Mouse (Mus musculus): Measurements from ENCODE around the gene Gm42688. TPM values are rescaled to one million over a fixed set of nuclear protein-coding genes. Genes with fewer than 3 reads are reported as not detected.

Gene Gm42688
- total RNA-seq, 2 experiments from 2014 or later, result 1.0 to 1.2 TPM

DNA sequence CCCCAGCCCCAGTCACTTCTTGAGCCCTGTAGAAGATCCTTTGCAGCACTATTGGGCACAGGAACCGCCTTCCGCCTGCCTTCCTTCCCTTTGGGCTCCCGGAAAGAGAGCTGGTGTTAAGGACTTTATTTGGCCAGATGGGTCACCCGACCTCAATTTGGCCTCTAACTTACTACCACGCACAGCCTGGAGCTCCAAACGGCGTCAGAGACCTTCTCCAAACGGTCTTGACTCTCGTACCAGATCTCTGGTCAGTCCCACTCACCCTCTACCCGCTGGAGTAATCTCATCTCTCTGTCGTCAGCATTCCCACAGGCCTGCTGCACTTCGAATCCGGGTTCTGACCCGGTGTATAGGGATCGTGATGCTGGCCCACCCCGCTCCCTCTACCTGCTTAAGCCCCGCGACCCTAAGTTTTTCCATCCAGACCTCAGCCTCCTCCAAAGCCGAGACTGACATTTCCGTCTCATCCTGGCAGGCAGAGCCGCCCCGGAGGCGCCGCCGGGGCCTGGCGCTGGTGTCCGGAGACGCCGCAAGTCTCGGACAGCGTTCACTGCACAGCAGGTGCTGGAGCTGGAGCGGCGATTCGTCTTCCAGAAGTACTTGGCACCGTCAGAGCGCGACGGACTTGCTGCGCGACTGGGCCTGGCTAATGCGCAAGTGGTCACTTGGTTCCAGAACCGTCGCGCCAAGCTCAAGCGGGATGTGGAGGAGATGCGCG lies 14.1 kb upstream of the Gm42688 start:
- peak; percentile 81 for DNase-seq
- peak overlapping the region; percentile 85 for H3K27ac ChIP-seq

GRCm38 (mm10) chr6:83087926-83088260 lies 13.5 kb upstream of the Gm42688 start:
- no peak for DNase-seq
- TF ChIP-seq CTCF (IDR thresholded peaks at IDR 0.05), result no peak
- peak overlapping the region; percentile 85 for H3K27ac ChIP-seq
- H3K4me3 ChIP-seq, result peak overlapping the region; percentile 75
- intact Hi-C loops (cut with DNase I), result no loop called here

More for the DNA sequence above, 14.1 kb upstream of the Gm42688 start:
- no peak for TF ChIP-seq CTCF (IDR thresholded peaks at IDR 0.05)
- intact Hi-C loops (cut with DNase I), result no loop called here
- H3K4me3 ChIP-seq, result peak overlapping the region; percentile 75

DNA sequence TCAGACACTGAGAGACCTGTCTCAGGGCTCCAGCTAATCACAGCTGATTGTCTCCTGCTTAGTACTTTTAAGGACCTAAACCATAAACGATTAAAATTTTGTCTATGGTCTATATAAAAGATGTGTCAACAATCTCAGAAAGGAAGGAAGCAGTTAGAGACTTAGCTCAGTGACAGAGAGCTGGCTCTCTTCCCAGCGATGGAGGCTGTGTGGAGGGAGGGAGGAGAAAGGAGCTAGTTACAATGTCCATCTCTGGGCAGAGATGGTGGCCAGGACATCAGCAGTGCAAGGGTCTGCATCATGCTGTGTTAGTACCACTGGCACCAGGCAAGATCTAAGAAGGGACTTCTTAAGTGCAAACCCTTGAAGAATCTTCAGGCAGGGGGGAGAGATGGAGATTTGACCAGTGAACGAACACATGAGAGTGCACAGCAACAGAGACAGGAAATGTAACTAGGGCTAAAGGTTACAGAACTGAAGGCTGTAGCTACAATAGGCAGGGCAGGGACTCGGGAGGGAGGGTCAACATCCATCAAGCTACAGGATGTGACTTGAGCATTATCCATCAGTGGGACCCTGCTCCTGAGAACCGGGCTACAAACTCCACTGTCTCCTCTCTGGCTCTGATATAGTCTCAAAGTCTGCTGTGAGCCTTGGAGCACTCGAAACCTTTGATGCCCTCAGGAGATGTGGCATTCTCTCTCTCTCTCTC lies 8.8 kb upstream of the Gm42688 start:
- no peak for TF ChIP-seq CTCF (IDR thresholded peaks at IDR 0.05)

DNA sequence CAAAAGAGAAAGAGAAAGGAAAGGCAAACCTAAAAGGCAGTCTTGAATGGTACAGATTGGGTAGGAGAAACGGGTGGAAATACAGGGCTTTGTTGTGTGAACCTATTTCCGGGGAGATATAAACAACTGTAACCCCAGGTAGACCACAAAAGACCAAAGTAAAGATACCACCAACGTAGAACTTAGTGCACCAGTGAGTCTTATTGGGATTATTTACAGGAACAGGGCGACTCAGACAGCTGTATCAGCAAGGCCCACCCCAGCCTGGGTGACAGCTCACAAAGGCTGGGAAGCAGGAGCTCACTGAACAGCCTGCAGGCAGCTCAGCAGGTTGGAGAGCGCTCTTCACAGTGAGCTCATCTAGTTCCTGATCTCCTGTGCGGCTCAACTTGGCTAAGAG lies 5.4 kb upstream of the Gm42688 start:
- DNase-seq, result peak; percentile 6
- no peak for TF ChIP-seq CTCF (IDR thresholded peaks at IDR 0.05)
- H3K4me3 ChIP-seq, result no peak overlapping the region
- no peak overlapping the region for H3K27ac ChIP-seq
- intact Hi-C loops (cut with DNase I), result no loop called here

More for the DNA sequence above, 8.8 kb upstream of the Gm42688 start:
- intact Hi-C loops (cut with DNase I), result no loop called here
- peak; percentile 11 for DNase-seq
- no peak overlapping the region for H3K27ac ChIP-seq
- no peak overlapping the region for H3K4me3 ChIP-seq

DNA sequence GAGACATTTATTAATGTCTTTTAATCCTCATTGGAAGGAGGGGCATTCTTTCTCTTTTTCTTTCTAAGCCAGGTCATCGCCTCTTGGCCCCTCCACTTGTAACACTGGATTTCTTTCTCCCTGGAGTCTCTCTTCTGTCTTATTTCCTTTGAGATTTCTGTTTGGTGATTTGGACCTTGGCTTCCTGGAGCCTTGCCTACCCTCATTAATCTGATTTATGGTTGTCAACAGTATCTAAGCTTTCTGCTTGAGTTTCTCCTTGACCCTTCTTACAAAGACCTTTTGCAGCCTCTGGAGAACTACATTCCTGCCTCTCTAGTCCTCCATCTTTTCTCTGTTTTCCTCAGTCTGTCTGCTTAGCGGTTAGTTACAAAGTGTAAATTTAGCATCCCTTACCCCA lies 3.0 kb upstream of the Gm42688 start:
- intact Hi-C loops (cut with DNase I), result no loop called here
- no peak overlapping the region for H3K4me3 ChIP-seq
- H3K27ac ChIP-seq, result no peak overlapping the region
- TF ChIP-seq CTCF (IDR thresholded peaks at IDR 0.05), result no peak
- DNase-seq, result no peak

DNA sequence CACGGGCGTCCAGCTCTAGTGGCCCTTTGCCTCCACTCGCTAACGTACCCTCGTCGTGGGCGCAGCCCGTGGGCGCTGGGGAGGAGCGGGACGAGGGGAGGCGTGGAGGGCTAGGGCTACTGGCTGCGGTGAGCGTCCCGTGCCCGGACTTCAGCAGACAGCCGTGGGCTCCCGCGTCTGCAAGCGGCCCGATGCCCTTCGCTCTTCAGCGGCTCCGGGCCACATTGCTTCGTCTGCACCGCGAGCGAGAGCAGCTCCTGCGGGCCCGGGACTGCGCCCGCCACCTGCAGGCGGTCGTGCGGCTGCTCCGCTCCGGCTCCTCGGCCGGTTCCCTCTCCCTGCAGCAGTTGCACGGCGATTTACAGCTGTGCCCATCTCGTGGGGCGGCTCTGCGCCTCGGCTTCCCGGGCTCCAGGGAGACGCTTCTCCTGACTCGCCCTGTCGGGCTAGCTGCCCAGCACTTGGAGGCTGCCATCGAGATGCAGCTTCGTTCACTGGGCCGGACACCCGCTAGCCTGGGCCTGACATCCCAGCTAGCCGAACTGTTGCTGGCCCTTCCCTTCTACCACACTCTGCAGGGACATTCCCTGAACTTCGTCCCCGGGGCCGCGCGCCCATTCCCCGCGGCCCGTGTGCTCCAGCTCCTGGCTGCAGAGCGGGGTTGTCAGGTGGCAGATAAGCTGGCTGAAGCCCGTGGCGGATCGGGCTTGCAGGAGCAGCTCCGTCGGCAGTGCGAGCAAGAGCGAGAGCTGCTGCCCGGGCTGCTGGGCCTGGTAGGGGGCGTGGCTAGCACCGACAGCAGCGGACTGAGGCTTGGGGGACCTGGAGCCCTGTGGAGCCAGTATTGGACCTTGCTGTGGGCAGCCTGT lies 505 bp downstream of the Gm42688 start:
- TF ChIP-seq CTCF (IDR thresholded peaks at IDR 0.05), result peak; percentile 65
- DNase-seq, result peak; percentile 79
- intact Hi-C loops (cut with DNase I), result loop anchor here (1.0 to 10.0 kb wide), 3 partner anchors 47 to 403 kb away; partner anchors contain the start of genes Aup1, Dguok and Htra2
- H3K27ac ChIP-seq, result peak overlapping the region; percentile 92
- peak overlapping the region; percentile 97 for H3K4me3 ChIP-seq

DNA sequence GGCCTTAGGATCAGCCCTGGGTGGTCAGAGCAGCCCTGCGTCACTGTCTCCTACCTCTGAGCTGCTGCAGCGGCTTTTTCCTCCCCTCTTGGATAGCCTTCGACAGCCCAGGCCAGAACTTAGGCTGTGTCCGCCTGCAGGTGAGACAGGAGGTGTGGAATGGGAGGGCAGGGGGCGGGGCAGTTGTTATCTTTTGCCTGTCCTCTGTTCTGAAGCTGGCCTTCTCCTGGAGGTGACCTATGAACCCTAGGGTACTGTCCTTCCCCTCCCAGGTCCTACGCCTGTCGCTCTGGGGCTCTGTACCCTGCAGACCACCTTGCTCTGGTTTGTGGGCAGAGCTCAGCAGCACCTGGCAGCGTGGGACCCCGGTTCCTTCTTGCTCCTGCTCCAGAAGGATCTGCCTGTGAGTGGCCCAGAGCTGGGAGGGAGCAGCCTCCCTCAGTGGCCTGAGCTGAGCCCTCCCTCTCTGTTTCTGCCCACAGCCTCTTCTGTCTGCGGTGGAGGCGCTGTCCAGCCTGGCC lies 1.8 kb downstream of the Gm42688 start:
- peak; percentile 23 for DNase-seq
- no peak for TF ChIP-seq CTCF (IDR thresholded peaks at IDR 0.05)
- Histone ChIP-seq H3K27ac (no peak overlapping the region), H3K4me3 (peak overlapping the region; percentile 97)
- intact Hi-C loops (cut with DNase I), result loop anchor here (10.0 kb wide), 1 partner anchor 402 kb away; the partner anchor contains the start of gene Dguok

DNA sequence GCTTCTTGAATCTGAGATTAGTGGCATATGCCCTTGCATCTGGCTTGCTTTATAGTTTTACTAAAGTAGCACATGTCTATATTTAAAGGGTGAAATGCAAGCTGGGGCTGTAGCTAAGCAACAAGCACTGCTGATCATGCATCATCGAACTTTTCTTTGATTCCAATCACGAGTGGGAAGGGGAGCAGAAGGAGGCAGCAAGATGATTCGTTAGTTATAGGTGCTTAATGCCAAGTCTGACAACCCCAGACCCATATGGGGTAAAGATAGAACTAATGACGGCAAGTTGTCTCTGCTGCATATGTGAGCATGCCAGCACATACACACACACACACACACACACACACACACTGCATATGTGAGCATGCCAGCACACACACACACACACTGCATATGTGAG lies 2.7 kb downstream of the Gm42688 start:
- Histone ChIP-seq H3K4me3 (no peak overlapping the region), H3K27ac (no peak overlapping the region)
- TF ChIP-seq CTCF (IDR thresholded peaks at IDR 0.05), result no peak
- intact Hi-C loops (cut with DNase I), result loop anchor here (10.0 kb wide), 1 partner anchor 401 kb away; the partner anchor contains the start of gene Dguok
- peak; percentile 8 for DNase-seq

GRCm38 (mm10) chr6:83107566-83108400 lies 6.4 kb downstream of the Gm42688 start:
- TF ChIP-seq CTCF (IDR thresholded peaks at IDR 0.05), result peak; percentile 81
- H3K27ac ChIP-seq, result peak overlapping the region; percentile 93
- peak overlapping the region; percentile 85 for H3K4me3 ChIP-seq
- intact Hi-C loops (cut with DNase I), result loop anchor here (10.0 kb wide), 1 partner anchor 397 kb away; the partner anchor contains the start of gene Dguok
- peak; percentile 87 for DNase-seq

DNA sequence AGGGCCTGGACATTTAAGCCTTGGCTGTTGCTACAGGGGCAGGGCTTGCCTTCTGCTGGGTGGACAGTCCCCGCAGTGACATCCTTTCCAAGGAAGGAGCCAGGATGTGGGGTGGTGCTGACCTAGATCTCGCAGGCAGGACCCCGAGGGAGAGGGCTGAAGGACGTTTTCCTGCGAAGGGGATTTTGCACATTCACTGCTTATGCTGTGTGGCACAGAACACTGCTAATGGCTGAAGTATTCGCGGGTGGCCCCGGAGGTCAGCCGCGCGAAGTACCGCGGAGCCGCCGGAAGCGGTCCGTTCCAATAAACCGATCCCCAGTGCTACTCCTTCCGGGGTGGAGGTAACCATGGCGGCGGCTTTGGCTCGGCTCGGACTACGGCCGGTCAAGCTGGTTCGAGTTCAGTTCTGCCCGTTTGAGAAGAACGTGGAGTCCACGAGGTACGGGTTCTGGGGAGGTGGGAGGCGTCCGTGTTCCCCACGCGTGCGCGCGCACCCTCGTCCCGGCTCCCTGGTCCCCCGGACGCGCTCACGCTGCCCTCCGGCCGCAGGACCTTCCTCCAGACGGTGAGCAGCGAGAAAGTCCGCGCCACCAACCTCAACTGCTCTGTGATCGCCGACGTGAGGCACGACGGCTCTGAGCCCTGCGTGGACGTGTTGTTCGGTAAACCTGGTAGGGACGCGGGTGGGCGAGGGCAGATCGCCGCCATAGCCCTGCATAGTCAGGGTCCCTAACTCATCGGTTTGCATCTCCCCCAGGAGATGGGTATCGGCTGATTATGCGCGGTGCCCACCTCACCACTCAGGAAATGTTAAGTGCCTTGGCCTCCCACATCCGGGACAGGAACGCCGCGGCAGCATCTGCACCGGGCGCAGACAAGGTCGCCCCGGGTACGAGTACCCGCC lies 7.6 kb downstream of the Gm42688 start, which contains the start of gene Mrpl53:
TSS of gene Mrpl53 (plus strand) at position 279 of the 907 bp plus-strand sequence.
- DNase-seq, result peak; percentile 91
- intact Hi-C loops (cut with DNase I), result loop anchor here (10.0 kb wide), 1 partner anchor 396 kb away; the partner anchor contains the start of gene Dguok
- H3K27ac ChIP-seq, result peak within 1 kb of the TSS; percentile 93
- peak within 1 kb of the TSS; percentile 85 for H3K4me3 ChIP-seq
- no peak for TF ChIP-seq CTCF (IDR thresholded peaks at IDR 0.05)
